Comparison of ENCODE assay signal across 8 mouse cellular contexts in the genomic region with DNA sequence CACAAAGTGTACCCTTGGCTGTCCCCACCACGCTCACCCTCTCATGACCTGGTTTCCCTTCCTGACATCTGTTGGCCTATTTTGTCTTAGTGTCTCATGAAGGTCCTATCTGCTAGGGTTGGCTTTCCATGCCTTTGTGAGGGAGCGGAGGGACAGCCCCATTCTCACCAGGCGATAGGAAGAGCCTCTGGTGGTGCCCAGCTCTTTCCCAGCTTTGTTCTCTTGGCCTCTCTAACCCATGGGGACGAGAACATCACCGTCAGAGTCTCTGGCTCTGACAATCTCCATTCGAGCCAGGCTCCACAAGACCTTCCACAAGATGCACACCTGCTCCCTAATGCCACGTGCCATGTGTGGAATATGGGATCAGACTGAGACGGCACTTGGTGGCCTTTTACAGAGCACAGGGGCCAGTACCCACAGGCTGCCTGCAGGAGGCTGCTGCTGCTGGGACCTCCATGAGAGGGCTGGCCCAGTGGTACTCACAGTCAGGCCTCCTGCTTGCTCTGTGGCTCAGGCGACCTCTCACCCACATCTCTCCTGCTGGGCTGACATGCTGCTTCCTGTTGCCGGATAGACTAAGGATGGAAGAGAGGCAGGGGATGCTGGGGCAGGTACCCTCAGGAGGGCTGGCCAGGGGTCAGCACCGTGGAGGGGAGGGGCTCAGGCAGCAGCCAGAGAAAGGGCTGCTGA. TPM values are rescaled to one million over a fixed set of nuclear protein-coding genes. Genes with fewer than 3 reads are reported as not detected.
A peak's percentile ranks its signal among the peaks of the same experiment; 100 is the strongest.
DNase-seq lines count a peak whose midpoint lies in the region; ATAC-seq lines count a peak whose summit lies in the region.

No protein-coding gene starts in this region.

- H3K36me3 ChIP-seq in embryonic facial prominence, embryonic 15.5 days = no peaks in the 10 kb centered on the region
- no peaks in the 10 kb centered on the region for H3K36me3 ChIP-seq in neural tube, embryonic 15.5 days

- H3K27ac ChIP-seq in embryonic facial prominence, embryonic 15.5 days (replicated peaks) = peak overlapping the region; percentile 9; the same call in 1 of the 2 replicates
- peak overlapping the region; percentile 60; the same call in 1 of the 2 replicates for H3K27ac ChIP-seq in neural tube, embryonic 15.5 days (replicated peaks)

- no peak overlapping the region for H3K4me2 ChIP-seq in embryonic facial prominence, embryonic 15.5 days (replicated peaks)
- H3K4me2 ChIP-seq in neural tube, embryonic 15.5 days = peak overlapping the region; percentile 20; the same call in 1 of the 2 replicates

- no peak overlapping the region for H3K4me3 ChIP-seq in embryonic facial prominence, embryonic 15.5 days (replicated peaks)
- no peak overlapping the region for H3K4me3 ChIP-seq in neural tube, embryonic 15.5 days (replicated peaks)

- peak; percentile 45 for DNase-seq in adrenal gland, postnatal 14 days
- no peak for DNase-seq in adrenal gland, adult (ENCODE audit: inconsistent age in 2 of 2, low spot score in 1 of 2)
- peak; percentile 35 for DNase-seq in 3T3-L1 (ENCODE audit: low read depth, low spot score)
- peak; percentile 63 for DNase-seq in kidney, postnatal 10 days
- no peak for DNase-seq in left cerebral cortex, adult 11 months (ENCODE audit: low spot score)

- WGBS in embryonic facial prominence, embryonic 15.5 days = 49% methylated on average over 11 of the region's 11 CpGs
- WGBS in neural tube, embryonic 15.5 days = 51% methylated on average over 11 of the region's 11 CpGs

- ATAC-seq in embryonic facial prominence, embryonic 15.5 days (ENCODE audit: insufficient number of reproducible peaks, low FRiP score, low TSS enrichment, low read depth) = no peak
- ATAC-seq in neural tube, embryonic 15.5 days (ENCODE audit: low FRiP score) = 0 out of 2 replicates have a peak, but pooled peaks have one; percentile 18
- no peak for ATAC-seq in erythroblast, adult 5-6 weeks (replicated peaks; ENCODE audit: low FRiP score, poor library complexity, severe bottlenecking)

- H3K9ac ChIP-seq in embryonic facial prominence, embryonic 15.5 days = no peak overlapping the region
- no peak overlapping the region for H3K9ac ChIP-seq in neural tube, embryonic 15.5 days (replicated peaks)

- no peaks in the 10 kb centered on the region for H3K27me3 ChIP-seq in embryonic facial prominence, embryonic 15.5 days
- no peaks in the 10 kb centered on the region for H3K27me3 ChIP-seq in neural tube, embryonic 15.5 days (replicated peaks)

- H3K4me1 ChIP-seq in embryonic facial prominence, embryonic 15.5 days = peaks cover 10% of the 10 kb centered on the region; the same call in 1 of the 2 replicates
- H3K4me1 ChIP-seq in neural tube, embryonic 15.5 days = peaks cover 71% of the 10 kb centered on the region

- no peaks in the 10 kb centered on the region for H3K9me3 ChIP-seq in embryonic facial prominence, embryonic 15.5 days (replicated peaks)
- no peaks in the 10 kb centered on the region for H3K9me3 ChIP-seq in neural tube, embryonic 15.5 days (replicated peaks)

RNA-seq across cellular contexts. Expression of gene Slc43a2, which starts 6.1 kb away (rescaled TPM):
- total RNA-seq in adrenal gland, postnatal 14 days (2021) = 22.4 and 29.2 TPM in 2 replicates
- 5.5 and 5.7 TPM in 2 replicates for polyA plus RNA-seq in embryonic facial prominence, embryonic 15.5 days (2015; fragmentation: Nextera tagmentation; extraction: Ambion mirVana)
- 15.7 and 15.8 TPM in 2 replicates for polyA plus RNA-seq in neural tube, embryonic 15.5 days (2015; fragmentation: Nextera tagmentation; extraction: Ambion mirVana)
- total RNA-seq in erythroblast, adult 5-6 weeks (2015; ENCODE audit: low replicate concordance) = 6.7 and 11.9 TPM in 2 replicates
- total RNA-seq in erythroblast, adult 5-6 weeks (2017; ENCODE audit: low replicate concordance) = 9.1 and 14.9 TPM in 2 replicates

RNA-seq across cellular contexts. Expression of gene Scarf1, which starts 24.3 kb away (rescaled TPM):
- 12.7 and 14.6 TPM in 2 replicates for total RNA-seq in adrenal gland, postnatal 14 days (2021)
- 8.0 and 8.1 TPM in 2 replicates for polyA plus RNA-seq in embryonic facial prominence, embryonic 15.5 days (2015; fragmentation: Nextera tagmentation; extraction: Ambion mirVana)
- 3.9 and 4.7 TPM in 2 replicates for polyA plus RNA-seq in neural tube, embryonic 15.5 days (2015; fragmentation: Nextera tagmentation; extraction: Ambion mirVana)
- 0.42 TPM in 1 of 2 replicates, not detected in the other for total RNA-seq in erythroblast, adult 5-6 weeks (2015; ENCODE audit: low replicate concordance)
- total RNA-seq in erythroblast, adult 5-6 weeks (2017; ENCODE audit: low replicate concordance) = 0.42 and 1.4 TPM in 2 replicates

RNA-seq across cellular contexts. Expression of gene Rilp, which starts 27.7 kb away (rescaled TPM):
- total RNA-seq in adrenal gland, postnatal 14 days (2021) = 14.3 and 15.9 TPM in 2 replicates
- 0.73 and 1.0 TPM in 2 replicates for polyA plus RNA-seq in embryonic facial prominence, embryonic 15.5 days (2015; fragmentation: Nextera tagmentation; extraction: Ambion mirVana)
- polyA plus RNA-seq in neural tube, embryonic 15.5 days (2015; fragmentation: Nextera tagmentation; extraction: Ambion mirVana) = 2.8 and 3.1 TPM in 2 replicates
- not detected in 2 replicates for total RNA-seq in erythroblast, adult 5-6 weeks (2015; ENCODE audit: low replicate concordance)
- not detected in 2 replicates for total RNA-seq in erythroblast, adult 5-6 weeks (2017; ENCODE audit: low replicate concordance)

RNA-seq across cellular contexts. Expression of gene Pitpna, which starts 50.3 kb away (rescaled TPM):
- 150 and 164 TPM in 2 replicates for total RNA-seq in adrenal gland, postnatal 14 days (2021)
- 73.0 and 79.3 TPM in 2 replicates for polyA plus RNA-seq in embryonic facial prominence, embryonic 15.5 days (2015; fragmentation: Nextera tagmentation; extraction: Ambion mirVana)
- 113 and 117 TPM in 2 replicates for polyA plus RNA-seq in neural tube, embryonic 15.5 days (2015; fragmentation: Nextera tagmentation; extraction: Ambion mirVana)
- total RNA-seq in erythroblast, adult 5-6 weeks (2015; ENCODE audit: low replicate concordance) = 44.7 and 47.5 TPM in 2 replicates
- total RNA-seq in erythroblast, adult 5-6 weeks (2017; ENCODE audit: low replicate concordance) = 16.2 and 22.4 TPM in 2 replicates

RNA-seq across cellular contexts. Expression of gene Prpf8, which starts 51.0 kb away (rescaled TPM):
- total RNA-seq in adrenal gland, postnatal 14 days (2021) = 127 and 135 TPM in 2 replicates
- polyA plus RNA-seq in embryonic facial prominence, embryonic 15.5 days (2015; fragmentation: Nextera tagmentation; extraction: Ambion mirVana) = 51.7 and 52.5 TPM in 2 replicates
- polyA plus RNA-seq in neural tube, embryonic 15.5 days (2015; fragmentation: Nextera tagmentation; extraction: Ambion mirVana) = 43.9 and 44.3 TPM in 2 replicates
- total RNA-seq in erythroblast, adult 5-6 weeks (2015; ENCODE audit: low replicate concordance) = 42.3 and 43.5 TPM in 2 replicates
- 26.5 and 27.0 TPM in 2 replicates for total RNA-seq in erythroblast, adult 5-6 weeks (2017; ENCODE audit: low replicate concordance)

Comparison
In these comparisons a context has a peak if more than half of its experiments do, and no peak if none do; other contexts are left out.
1. DNase-seq: peak in adrenal gland, postnatal 14 days (single experiment), 3T3-L1 (single experiment) and kidney, postnatal 10 days (single experiment); none in adrenal gland, adult (0 of 2) and left cerebral cortex, adult 11 months (single experiment).
2. RNA of gene Rilp, which starts 27.7 kb away (total RNA-seq): 14.3 to 15.9 TPM in adrenal gland, postnatal 14 days; not detected in erythroblast, adult 5-6 weeks; every median in the first group is over 10 times any median in the second.